Mouse (Mus musculus): ENCODE data around the gene Akr1b7. TPM values are rescaled to one million over a fixed set of nuclear protein-coding genes. Genes with fewer than 3 reads are reported as not detected.
"Not testable (repeated sequence)": the region's sequence is repeated elsewhere in the genome, so short reads cannot be mapped to it uniquely, and the experiment has no call there.

Akr1b7 gene
- polyA plus RNA-seq, 2 experiments: 0.05 TPM; not detected in 1

DNA sequence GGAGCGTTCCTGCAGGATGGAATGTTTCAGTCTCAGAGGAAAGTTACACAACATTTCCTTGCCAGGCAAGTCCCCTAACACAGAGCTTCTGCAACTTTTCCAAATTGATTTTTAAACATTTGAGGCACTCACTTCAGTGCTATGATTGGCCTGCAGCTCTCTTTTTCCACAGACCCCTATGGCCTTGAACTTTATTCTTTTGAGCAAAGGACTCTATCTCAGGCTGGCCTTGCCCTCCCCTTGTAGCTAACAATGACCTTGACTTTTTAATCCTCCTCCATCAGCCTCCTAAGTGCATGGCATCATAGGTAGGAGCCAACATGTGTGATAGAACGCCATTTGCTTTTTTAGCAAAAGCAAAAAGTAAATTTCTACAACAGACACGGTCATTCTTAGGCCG is 5.4 kb upstream of the Akr1b7 start:
- Histone ChIP-seq H3K4me3 (replicated peaks; ENCODE audit: low read length) (no peak overlapping the region), H3K4me1 (ENCODE audit: control insufficient read depth, insufficient read depth, low read length) (no peaks in the 10 kb centered on the region), H3K27ac (replicated peaks; ENCODE audit: low read depth, low read length) (no peak overlapping the region), H3K9me3 (ENCODE audit: control insufficient read depth, low read length) (no peaks in the 10 kb centered on the region), H3K9ac (ENCODE audit: low read depth, low read length, severe bottlenecking) (no peak overlapping the region), H3K27me3 (ENCODE audit: control insufficient read depth, insufficient read depth, low read length) (no peaks in the 10 kb centered on the region), H3K4me2 (replicated peaks; ENCODE audit: low read depth, low read length, severe bottlenecking) (no peak overlapping the region), H3K36me3 (ENCODE audit: control insufficient read depth, insufficient read depth, low read length) (no peaks in the 10 kb centered on the region)
- DNase-seq (ENCODE audit: low spot score) (no peak), ATAC-seq (ENCODE audit: low FRiP score, low read depth) (no peak)
- 83% methylated on average over 4 of the region's 4 CpGs for WGBS
- no peak for TF ChIP-seq POLR2A (IDR thresholded peaks at IDR 0.05; ENCODE audit: borderline replicate concordance, extremely low read depth, insufficient read depth, insufficient read length)

GRCm38 (mm10) chr6:34407403-34407802 is 4.7 kb upstream of the Akr1b7 start:
- no peak for TF ChIP-seq POLR2A (IDR thresholded peaks at IDR 0.05; ENCODE audit: borderline replicate concordance, extremely low read depth, insufficient read depth, insufficient read length)
- Histone ChIP-seq H3K4me1 (ENCODE audit: control insufficient read depth, insufficient read depth, low read length) (no peaks in the 10 kb centered on the region), H3K9me3 (ENCODE audit: control insufficient read depth, low read length) (no peaks in the 10 kb centered on the region), H3K36me3 (ENCODE audit: control insufficient read depth, insufficient read depth, low read length) (no peaks in the 10 kb centered on the region), H3K4me3 (replicated peaks; ENCODE audit: low read length) (no peak overlapping the region), H3K27ac (replicated peaks; ENCODE audit: low read depth, low read length) (no peak overlapping the region), H3K4me2 (replicated peaks; ENCODE audit: low read depth, low read length, severe bottlenecking) (no peak overlapping the region), H3K9ac (ENCODE audit: low read depth, low read length, severe bottlenecking) (no peak overlapping the region), H3K27me3 (ENCODE audit: control insufficient read depth, insufficient read depth, low read length) (no peaks in the 10 kb centered on the region)
- no peak for DNase-seq (ENCODE audit: low spot score)
- WGBS: 76% methylated on average over 10 of the region's 10 CpGs
- ATAC-seq (ENCODE audit: low FRiP score, low read depth): no peak

- no peaks in the 10 kb centered on the region for H3K27me3 ChIP-seq (ENCODE audit: control insufficient read depth, insufficient read depth, low read length)
- ATAC-seq (ENCODE audit: low FRiP score, low read depth): no peak
- no peak for TF ChIP-seq POLR2A (IDR thresholded peaks at IDR 0.05; ENCODE audit: borderline replicate concordance, extremely low read depth, insufficient read depth, insufficient read length)
- WGBS: 58% methylated on average over 1 of the region's 1 CpGs
- no peak overlapping the region for H3K9ac ChIP-seq (ENCODE audit: low read depth, low read length, severe bottlenecking)
- H3K9me3 ChIP-seq (ENCODE audit: control insufficient read depth, low read length): no peaks in the 10 kb centered on the region
- no peaks in the 10 kb centered on the region for H3K4me1 ChIP-seq (ENCODE audit: control insufficient read depth, insufficient read depth, low read length)
- no peak overlapping the region for H3K4me2 ChIP-seq (replicated peaks; ENCODE audit: low read depth, low read length, severe bottlenecking)
- no peak overlapping the region for H3K4me3 ChIP-seq (replicated peaks; ENCODE audit: low read length)
- no peak overlapping the region for H3K27ac ChIP-seq (replicated peaks; ENCODE audit: low read depth, low read length)
- DNase-seq (ENCODE audit: low spot score): no peak
- H3K36me3 ChIP-seq (ENCODE audit: control insufficient read depth, insufficient read depth, low read length): no peaks in the 10 kb centered on the region
Measured at GRCm38 (mm10) chr6:34412688-34413087, 554 bp downstream of the Akr1b7 start.

- not testable (repeated sequence) for H3K9ac ChIP-seq (ENCODE audit: low read depth, low read length, severe bottlenecking); H3K9me3 ChIP-seq (ENCODE audit: control insufficient read depth, low read length); H3K4me1 ChIP-seq (ENCODE audit: control insufficient read depth, insufficient read depth, low read length); DNase-seq (ENCODE audit: low spot score); H3K27me3 ChIP-seq (ENCODE audit: control insufficient read depth, insufficient read depth, low read length); H3K4me2 ChIP-seq (replicated peaks; ENCODE audit: low read depth, low read length, severe bottlenecking); H3K27ac ChIP-seq (replicated peaks; ENCODE audit: low read depth, low read length); H3K36me3 ChIP-seq (ENCODE audit: control insufficient read depth, insufficient read depth, low read length); H3K4me3 ChIP-seq (replicated peaks; ENCODE audit: low read length); ATAC-seq (ENCODE audit: low FRiP score, low read depth)
- WGBS: 48% methylated on average over 1 of the region's 1 CpGs
Measured at GRCm38 (mm10) chr6:34413386-34413785, 1.3 kb downstream of the Akr1b7 start.

- no peak for ATAC-seq (ENCODE audit: low FRiP score, low read depth)
- H3K9me3 ChIP-seq (ENCODE audit: control insufficient read depth, low read length): no peaks in the 10 kb centered on the region
- no peak for DNase-seq (ENCODE audit: low spot score)
- no peaks in the 10 kb centered on the region for H3K27me3 ChIP-seq (ENCODE audit: control insufficient read depth, insufficient read depth, low read length)
- H3K36me3 ChIP-seq (ENCODE audit: control insufficient read depth, insufficient read depth, low read length): no peaks in the 10 kb centered on the region
- TF ChIP-seq POLR2A (IDR thresholded peaks at IDR 0.05; ENCODE audit: borderline replicate concordance, extremely low read depth, insufficient read depth, insufficient read length): no peak
- no peak overlapping the region for H3K4me3 ChIP-seq (replicated peaks; ENCODE audit: low read length)
- WGBS: 100% methylated on average over 2 of the region's 2 CpGs
- no peak overlapping the region for H3K27ac ChIP-seq (replicated peaks; ENCODE audit: low read depth, low read length)
- no peak overlapping the region for H3K4me2 ChIP-seq (replicated peaks; ENCODE audit: low read depth, low read length, severe bottlenecking)
- no peak overlapping the region for H3K9ac ChIP-seq (ENCODE audit: low read depth, low read length, severe bottlenecking)
- H3K4me1 ChIP-seq (ENCODE audit: control insufficient read depth, insufficient read depth, low read length): no peaks in the 10 kb centered on the region
Measured at GRCm38 (mm10) chr6:34416521-34416920, 4.4 kb downstream of the Akr1b7 start.

DNA sequence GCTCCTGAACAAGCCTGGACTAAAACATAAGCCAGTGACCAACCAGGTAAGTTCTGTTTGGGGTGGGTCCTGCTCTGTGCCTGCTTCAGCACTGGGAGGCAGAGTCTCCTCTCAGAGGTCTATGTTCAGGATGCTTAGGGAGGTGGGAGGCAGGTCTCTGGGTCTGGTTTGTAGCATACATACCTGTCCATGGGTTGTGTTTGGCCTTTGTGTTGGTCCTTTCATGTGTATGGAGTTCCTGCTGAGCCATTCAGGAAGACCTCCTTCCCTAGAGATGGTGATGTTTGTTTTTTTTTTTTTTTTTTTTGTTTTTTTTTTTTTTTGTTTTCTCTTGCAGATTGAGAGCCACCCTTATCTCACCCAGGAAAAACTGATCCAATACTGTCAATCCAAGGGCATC is 6.9 kb downstream of the Akr1b7 start:
- ATAC-seq (ENCODE audit: low FRiP score, low read depth) (no peak), DNase-seq (ENCODE audit: low spot score) (no peak)
- Histone ChIP-seq H3K36me3 (ENCODE audit: control insufficient read depth, insufficient read depth, low read length) (no peaks in the 10 kb centered on the region), H3K9me3 (ENCODE audit: control insufficient read depth, low read length) (no peaks in the 10 kb centered on the region), H3K4me2 (replicated peaks; ENCODE audit: low read depth, low read length, severe bottlenecking) (no peak overlapping the region), H3K27ac (replicated peaks; ENCODE audit: low read depth, low read length) (no peak overlapping the region), H3K9ac (ENCODE audit: low read depth, low read length, severe bottlenecking) (no peak overlapping the region), H3K4me1 (ENCODE audit: control insufficient read depth, insufficient read depth, low read length) (no peaks in the 10 kb centered on the region), H3K27me3 (ENCODE audit: control insufficient read depth, insufficient read depth, low read length) (no peaks in the 10 kb centered on the region), H3K4me3 (replicated peaks; ENCODE audit: low read length) (no peak overlapping the region)
- TF ChIP-seq POLR2A (IDR thresholded peaks at IDR 0.05; ENCODE audit: borderline replicate concordance, extremely low read depth, insufficient read depth, insufficient read length): no peak

Measured in limb, embryonic 14.5 days (tissue).